Mouse (Mus musculus) lung, postnatal 0 days (tissue): ENCODE results near the gene Emx2.

Experiments
- CTCF ChIP-seq: IDR thresholded peaks from 2 replicates; pipeline ENCODE4 v1.5.1; 2016; ENCODE audit warnings: antibody characterized with exemption, mild to moderate bottlenecking
- EP300 ChIP-seq: IDR thresholded peaks from 2 replicates; pipeline ENCODE4 v1.6.1; 2016; ENCODE audit warnings: antibody characterized with exemption, mild to moderate bottlenecking, control low read depth

GRCm38 (mm10) chr19:59423685-59424084 is 34.5 kb upstream of the Emx2 start:
- TF ChIP-seq CTCF: no peak
- no peak for TF ChIP-seq EP300
